Mouse (Mus musculus) heart, adult 2 months (tissue): Measurements from ENCODE around the gene Dnaaf3.

Source experiments
- CTCF ChIP-seq: fragments of 200-600 bp; IDR thresholded peaks from 2 replicates; pipeline ENCODE4 v1.8.1; 2022; ENCODE audit warnings: antibody characterized with exemption, mild to moderate bottlenecking, moderate library complexity
- EP300 ChIP-seq: fragments of 200-500 bp; IDR thresholded peaks from 2 replicates; pipeline ENCODE4 v1.6.1; 2011; ENCODE audit warnings: low read depth, low read length, control low read depth; ENCODE audit not compliant: insufficient read depth

GRCm38 (mm10) chr7:4539019-4539418 is 6.8 kb upstream of the Dnaaf3 start:
- TF ChIP-seq EP300: no peak
- TF ChIP-seq CTCF: no peak
